Mouse (Mus musculus) megakaryocyte, embryonic 14.5 days (primary cell): ENCODE measurements around the gene Jarid2.

Experiments used
- FLI1 ChIP-seq: IDR thresholded peaks from 2 replicates; pipeline ENCODE4 v1.6.1; 2012; ENCODE audit warnings: low read length, inconsistent platforms, mixed read lengths
- GATA1 ChIP-seq: IDR thresholded peaks from 3 replicates; pipeline ENCODE4 v1.6.1; 2012; ENCODE audit warnings: mixed read lengths, low read length, inconsistent platforms, borderline replicate concordance

DNA sequence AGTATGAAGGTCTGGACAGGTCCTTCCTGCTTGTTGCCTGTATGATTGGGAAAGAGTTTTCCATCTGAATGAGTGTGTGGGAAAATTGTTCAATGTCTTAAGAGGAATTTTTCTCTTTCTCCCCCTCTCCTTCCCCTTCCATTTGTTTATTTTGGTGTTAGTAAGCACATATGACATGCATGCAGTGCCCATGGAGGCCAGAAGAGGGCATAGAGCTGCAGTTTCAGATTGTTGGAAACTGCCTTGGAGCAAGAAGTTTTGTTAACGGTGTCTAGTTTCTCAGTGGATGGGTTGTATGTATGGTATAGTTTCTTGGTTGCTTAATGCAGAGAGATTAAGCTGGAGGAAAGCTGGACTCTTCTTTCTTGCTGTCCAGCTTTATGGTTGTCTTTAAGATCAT is 75.6 kb downstream of the Jarid2 start:
- TF ChIP-seq GATA1 (no peak), FLI1 (no peak)
